In genomic region chr14:80683703-80684102, GRCm38 (mm10) we compare ENCODE assay signal across 11 mouse cellular contexts.
A peak's percentile ranks its signal among the peaks of the same experiment; 100 is the strongest.
DNase-seq lines count a peak whose midpoint lies in the region; ATAC-seq and TF ChIP-seq lines count a peak whose summit lies in the region.
"Had no signal": no experiment of that assay in that cellular context is flagged by ENCODE, and none has a peak within 500 bp of the region (broad histone marks: within the 10 kb centered on the region; RNA-seq: fewer than 3 reads in every experiment).

No protein-coding gene starts in this region.

- ATAC-seq in hindbrain, postnatal 0 days: no peak
- ATAC-seq in hindbrain, embryonic 11.5 days (ENCODE audit: low FRiP score): no peak
- ATAC-seq in forebrain, embryonic 15.5 days (replicated peaks): 0 out of 2 replicates have a peak, but pooled peaks have one; percentile 57
- ATAC-seq in midbrain, embryonic 16.5 days: no peak

- H3K36me3 ChIP-seq in hindbrain, postnatal 0 days (ENCODE audit: insufficient read depth, low read length): no peaks in the 10 kb centered on the region
- H3K36me3 ChIP-seq in hindbrain, embryonic 11.5 days (ENCODE audit: control insufficient read depth, insufficient read depth, low read length): no peaks in the 10 kb centered on the region
- no peaks in the 10 kb centered on the region for H3K36me3 ChIP-seq in forebrain, embryonic 15.5 days
- H3K36me3 ChIP-seq in midbrain, embryonic 16.5 days (ENCODE audit: control insufficient read depth, insufficient read depth, low read length): no peaks in the 10 kb centered on the region
- H3K36me3 ChIP-seq: embryonic facial prominence, embryonic 12.5 days had no signal

- 0 out of 2 replicates have a peak overlapping the region, but pooled peaks have one; percentile 10 for H3K4me3 ChIP-seq in hindbrain, postnatal 0 days (ENCODE audit: low read length)
- no peak overlapping the region for H3K4me3 ChIP-seq in hindbrain, embryonic 11.5 days (ENCODE audit: low read depth, low read length)
- H3K4me3 ChIP-seq in forebrain, embryonic 15.5 days: no peak overlapping the region
- H3K4me3 ChIP-seq in midbrain, embryonic 16.5 days (ENCODE audit: low read depth, low read length): no peak overlapping the region
- H3K4me3 ChIP-seq: embryonic facial prominence, embryonic 12.5 days; gastrocnemius, adult 2 months had no signal

- H3K27me3 ChIP-seq in hindbrain, postnatal 0 days (ENCODE audit: insufficient read depth, low read length): no peaks in the 10 kb centered on the region
- no peaks in the 10 kb centered on the region for H3K27me3 ChIP-seq in hindbrain, embryonic 11.5 days (ENCODE audit: control insufficient read depth, insufficient read depth, low read length)
- no peaks in the 10 kb centered on the region for H3K27me3 ChIP-seq in forebrain, embryonic 15.5 days
- no peaks in the 10 kb centered on the region for H3K27me3 ChIP-seq in midbrain, embryonic 16.5 days (ENCODE audit: control insufficient read depth, insufficient read depth, low read depth, low read length)
- H3K27me3 ChIP-seq: embryonic facial prominence, embryonic 12.5 days had no signal

- H3K4me1 ChIP-seq in hindbrain, postnatal 0 days (ENCODE audit: insufficient read depth, low read length): no peaks in the 10 kb centered on the region
- no peaks in the 10 kb centered on the region for H3K4me1 ChIP-seq in hindbrain, embryonic 11.5 days (replicated peaks; ENCODE audit: control insufficient read depth, insufficient read depth, low read length)
- H3K4me1 ChIP-seq in forebrain, embryonic 15.5 days: peaks cover 14% of the 10 kb centered on the region; the same call in 1 of the 2 replicates
- no peaks in the 10 kb centered on the region; the same call in 1 of the 2 replicates for H3K4me1 ChIP-seq in midbrain, embryonic 16.5 days (ENCODE audit: control insufficient read depth, insufficient read depth, low read length)
- H3K4me1 ChIP-seq: embryonic facial prominence, embryonic 12.5 days had no signal

- peak; percentile 37 for DNase-seq in hindbrain, postnatal 0 days (ENCODE audit: low spot score)
- no peak for DNase-seq in hindbrain, embryonic 11.5 days (ENCODE audit: low spot score)
- peak; percentile 3 for DNase-seq in lung, postnatal 10 days
- no peak for DNase-seq in lung, postnatal 4 days
- DNase-seq in adrenal gland, postnatal 4 days (ENCODE audit: low spot score in 2 of 2): no peak
- DNase-seq: gastrocnemius, adult 2 months had no signal

- H3K9me3 ChIP-seq in hindbrain, postnatal 0 days (ENCODE audit: low read length): no peaks in the 10 kb centered on the region
- H3K9me3 ChIP-seq in hindbrain, embryonic 11.5 days (ENCODE audit: control insufficient read depth, low read length): no peaks in the 10 kb centered on the region
- no peaks in the 10 kb centered on the region for H3K9me3 ChIP-seq in forebrain, embryonic 15.5 days
- H3K9me3 ChIP-seq in midbrain, embryonic 16.5 days (replicated peaks; ENCODE audit: control insufficient read depth, low read length, poor library complexity, severe bottlenecking): no peaks in the 10 kb centered on the region
- H3K9me3 ChIP-seq: embryonic facial prominence, embryonic 12.5 days had no signal

- no peak for TF ChIP-seq CTCF in hindbrain, postnatal 0 days (IDR thresholded peaks at IDR 0.05; ENCODE audit: low read depth)

- 31% methylated on average over 6 of the region's 6 CpGs for WGBS in hindbrain, postnatal 0 days
- WGBS in hindbrain, embryonic 11.5 days: 87% methylated on average over 6 of the region's 6 CpGs
- WGBS in forebrain, embryonic 15.5 days: 29% methylated on average over 6 of the region's 6 CpGs
- 51% methylated on average over 6 of the region's 6 CpGs for WGBS in midbrain, embryonic 16.5 days

- H3K4me2 ChIP-seq in hindbrain, postnatal 0 days (ENCODE audit: low read depth, low read length): peak overlapping the region; percentile 42
- H3K4me2 ChIP-seq in hindbrain, embryonic 11.5 days (replicated peaks; ENCODE audit: low read depth, low read length): no peak overlapping the region
- H3K4me2 ChIP-seq in forebrain, embryonic 15.5 days (replicated peaks): peak overlapping the region; percentile 28
- H3K4me2 ChIP-seq in midbrain, embryonic 16.5 days (ENCODE audit: low read length): peak overlapping the region; percentile 24; the same call in 1 of the 2 replicates
- H3K4me2 ChIP-seq: embryonic facial prominence, embryonic 12.5 days; heart, embryonic 11.5 days had no signal

- no peak overlapping the region for H3K9ac ChIP-seq in hindbrain, postnatal 0 days (replicated peaks; ENCODE audit: low read length)
- H3K9ac ChIP-seq in hindbrain, embryonic 11.5 days (ENCODE audit: low read depth, low read length): no peak overlapping the region
- H3K9ac ChIP-seq in forebrain, embryonic 15.5 days (replicated peaks): no peak overlapping the region
- no peak overlapping the region for H3K9ac ChIP-seq in midbrain, embryonic 16.5 days (ENCODE audit: low read depth, low read length)
- H3K9ac ChIP-seq: embryonic facial prominence, embryonic 12.5 days; liver, embryonic 14.5 days had no signal

- peak overlapping the region; percentile 45; the same call in 1 of the 2 replicates for H3K27ac ChIP-seq in hindbrain, postnatal 0 days
- no peak overlapping the region for H3K27ac ChIP-seq in hindbrain, embryonic 11.5 days (ENCODE audit: low read depth, low read length)
- H3K27ac ChIP-seq in forebrain, embryonic 15.5 days (replicated peaks): no peak overlapping the region
- H3K27ac ChIP-seq in midbrain, embryonic 16.5 days (ENCODE audit: low read length): no peak overlapping the region
- H3K27ac ChIP-seq: embryonic facial prominence, embryonic 12.5 days; gastrocnemius, adult 2 months; liver, embryonic 14.5 days had no signal

Comparison
In these comparisons a context has a peak if more than half of its experiments do, and no peak if none do; other contexts are left out.
1. DNase-seq: peak in hindbrain, postnatal 0 days (single experiment) and lung, postnatal 10 days (single experiment); none in hindbrain, embryonic 11.5 days (single experiment), lung, postnatal 4 days (0 of 2) and adrenal gland, postnatal 4 days (0 of 2).